Mouse (Mus musculus) limb, embryonic 14.5 days (tissue): ENCODE results near the gene Otoa. TPM values are rescaled to one million over a fixed set of nuclear protein-coding genes. Genes with fewer than 3 reads are reported as not detected.

Experiments used
- ATAC-seq: fragments of 200-750 bp; cut with Nextera tagmentation; 2 replicates; pipeline ENCODE4 v1.8.0; 2017; ENCODE audit warnings: low read depth, moderate number of reproducible peaks, moderate TSS enrichment; ENCODE audit not compliant: low FRiP score
- DNase-seq: peaks from one replicate; pipeline ENCODE4 v3.0.0-alpha.2; 2015; ENCODE audit warnings: low spot score
- H3K27ac ChIP-seq: fragments of 300-500 bp; sonication (generic); replicated peaks from 2 replicates; pipeline ENCODE4 v1.5.1; 2014; ENCODE audit warnings: low read depth, mild to moderate bottlenecking, low read length, moderate library complexity, mixed read lengths
- H3K27me3 ChIP-seq: fragments of 300-500 bp; sonication (generic); 2 replicates; pipeline ENCODE4 v1.6.1; 2014; ENCODE audit warnings: low read length, mixed read lengths; ENCODE audit not compliant: control insufficient read depth, insufficient read depth
- H3K36me3 ChIP-seq: fragments of 300-500 bp; sonication (generic); 2 replicates; pipeline ENCODE4 v1.6.1; 2014; ENCODE audit warnings: mild to moderate bottlenecking, low read length, moderate library complexity, mixed read lengths; ENCODE audit not compliant: control insufficient read depth, insufficient read depth
- H3K4me1 ChIP-seq: fragments of 300-500 bp; sonication (generic); 2 replicates; pipeline ENCODE4 v1.6.1; 2014; ENCODE audit warnings: antibody characterized with exemption, low read length, mixed read lengths; ENCODE audit not compliant: control insufficient read depth, insufficient read depth
- H3K4me2 ChIP-seq: fragments of 300-500 bp; sonication (generic); replicated peaks from 2 replicates; pipeline ENCODE4 v1.6.1; 2014; ENCODE audit warnings: low read depth, mild to moderate bottlenecking, low read length, moderate library complexity; ENCODE audit not compliant: severe bottlenecking
- H3K4me3 ChIP-seq: fragments of 300-500 bp; sonication (generic); replicated peaks from 2 replicates; pipeline ENCODE4 v1.5.1; 2014; ENCODE audit warnings: low read length
- H3K9ac ChIP-seq: fragments of 300-500 bp; sonication (generic); 2 replicates; pipeline ENCODE4 v1.6.1; 2014; ENCODE audit warnings: mild to moderate bottlenecking, low read depth, low read length, moderate library complexity; ENCODE audit not compliant: severe bottlenecking
- H3K9me3 ChIP-seq: fragments of 300-500 bp; sonication (generic); 2 replicates; pipeline ENCODE4 v1.6.1; 2016; ENCODE audit warnings: low read length; ENCODE audit not compliant: control insufficient read depth
- POLR2A ChIP-seq: fragments of 200-500 bp; IDR thresholded peaks from 2 replicates; pipeline ENCODE4 v1.8.0; 2012; ENCODE audit warnings: inconsistent platforms, mild to moderate bottlenecking, moderate library complexity, borderline replicate concordance; ENCODE audit not compliant: insufficient read depth, insufficient read length; ENCODE audit errors: extremely low read depth
- WGBS: fragments of 180-500 bp; shearing (Covaris S2); extraction: QIAGEN DNeasy Blood & Tissue Kit; methylation state at CpG from one replicate; pipeline ENCODE4 v1.1.7; 2014; 5-methylcytosine and 5-hydroxymethylcytosine counted together
- polyA plus RNA-seq, 2 experiments: library from polyadenylated mRNA; depleted of rRNA in 1 of 2; stranded (reverse) in 1 of 2; unstranded in 1 of 2; fragments of >200 nt; fragmentation: Nextera tagmentation in 1 of 2; extraction: Ambion mirVana in 1 of 2; gene quantifications; 2 replicates each; pipeline versions ENCODE4 v1.2.1 to v1.2.3; 2012 to 2014

Otoa gene
- polyA plus RNA-seq, 2 experiments: 0.15 to 0.48 TPM

DNA sequence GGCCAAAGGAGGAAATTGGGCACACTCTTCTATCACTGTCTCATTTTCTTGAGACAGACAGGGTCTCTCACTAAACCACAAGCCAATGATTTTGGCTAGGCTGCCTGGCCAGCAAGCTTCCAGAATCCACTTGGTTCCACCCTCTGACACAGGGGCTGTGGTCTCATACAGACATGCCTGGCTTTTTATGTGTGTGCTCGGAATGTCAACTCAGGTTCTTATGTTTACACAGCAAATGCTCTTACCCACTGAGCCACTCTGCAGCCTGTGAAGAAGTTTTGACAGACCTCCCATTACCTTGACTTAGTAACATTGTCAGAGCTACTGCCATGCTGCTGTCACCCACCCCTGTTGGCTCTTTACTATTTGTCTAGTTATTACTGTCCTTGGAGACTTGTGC, 39.5 kb upstream of the Otoa start:
- no peak for ATAC-seq
- WGBS: 64% methylated on average over 1 of the region's 1 CpGs
- Histone ChIP-seq H3K27ac (no peak overlapping the region), H3K9me3 (no peaks in the 10 kb centered on the region), H3K4me2 (no peak overlapping the region; the same call in 1 of the 2 replicates), H3K27me3 (no peaks in the 10 kb centered on the region), H3K4me3 (no peak overlapping the region), H3K4me1 (peaks cover 49% of the 10 kb centered on the region), H3K36me3 (no peaks in the 10 kb centered on the region; the same call in 1 of the 2 replicates), H3K9ac (no peak overlapping the region)
- no peak for DNase-seq
- no peak for TF ChIP-seq POLR2A

DNA sequence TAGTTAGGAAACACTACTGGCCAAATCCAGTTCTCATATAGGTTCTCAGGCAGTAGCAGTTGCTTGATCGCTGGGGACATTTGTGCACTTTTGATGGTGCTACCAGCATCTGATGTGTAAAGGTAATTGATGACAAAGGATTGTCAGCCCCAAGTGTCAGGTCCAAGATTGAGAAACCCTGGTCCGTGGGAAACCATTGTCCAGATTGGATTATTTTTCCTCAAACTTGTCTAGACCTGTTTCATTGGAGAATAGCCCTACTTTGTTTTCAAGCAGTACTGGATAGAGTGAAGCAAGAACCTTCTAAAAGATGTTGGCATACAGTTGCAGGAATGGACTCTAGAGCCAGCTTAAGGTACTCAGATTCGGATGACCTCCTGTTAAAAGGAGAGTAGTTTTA, 38.4 kb upstream of the Otoa start:
- H3K4me1 ChIP-seq: peaks cover 41% of the 10 kb centered on the region
- H3K27ac ChIP-seq: no peak overlapping the region
- no peaks in the 10 kb centered on the region for H3K9me3 ChIP-seq
- no peaks in the 10 kb centered on the region for H3K27me3 ChIP-seq
- H3K36me3 ChIP-seq: no peaks in the 10 kb centered on the region; the same call in 1 of the 2 replicates
- TF ChIP-seq POLR2A: no peak
- 90% methylated on average over 3 of the region's 3 CpGs for WGBS
- no peak overlapping the region for H3K4me2 ChIP-seq
- no peak overlapping the region for H3K4me3 ChIP-seq
- no peak overlapping the region for H3K9ac ChIP-seq
- no peak for DNase-seq
- no peak for ATAC-seq

DNA sequence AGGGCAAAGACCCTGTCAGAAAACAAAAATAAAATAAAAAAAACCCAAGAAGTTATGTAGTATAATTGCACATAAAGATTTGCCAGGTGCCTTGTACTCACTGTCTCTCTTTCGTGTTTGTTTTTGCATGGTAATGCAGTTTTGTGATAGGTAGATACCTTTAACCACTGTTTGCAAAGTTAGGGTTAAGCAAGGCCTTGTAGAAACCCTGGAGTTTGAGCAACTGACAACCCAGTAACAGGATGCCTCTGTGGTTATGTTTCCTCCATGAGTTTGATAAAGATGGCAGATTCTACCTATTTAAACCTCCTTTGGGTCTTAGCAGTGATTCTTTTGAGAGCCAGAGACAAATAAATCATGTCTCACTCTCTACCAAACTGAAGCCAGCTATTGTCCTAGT, 37.9 kb upstream of the Otoa start:
- WGBS: 97% methylated on average over 1 of the region's 1 CpGs
- Histone ChIP-seq H3K4me3 (no peak overlapping the region), H3K27ac (no peak overlapping the region), H3K27me3 (no peaks in the 10 kb centered on the region), H3K9me3 (no peaks in the 10 kb centered on the region), H3K9ac (no peak overlapping the region), H3K4me1 (peaks cover 38% of the 10 kb centered on the region), H3K36me3 (peaks cover 3% of the 10 kb centered on the region), H3K4me2 (no peak overlapping the region)
- no peak for TF ChIP-seq POLR2A
- ATAC-seq (no peak), DNase-seq (no peak)

DNA sequence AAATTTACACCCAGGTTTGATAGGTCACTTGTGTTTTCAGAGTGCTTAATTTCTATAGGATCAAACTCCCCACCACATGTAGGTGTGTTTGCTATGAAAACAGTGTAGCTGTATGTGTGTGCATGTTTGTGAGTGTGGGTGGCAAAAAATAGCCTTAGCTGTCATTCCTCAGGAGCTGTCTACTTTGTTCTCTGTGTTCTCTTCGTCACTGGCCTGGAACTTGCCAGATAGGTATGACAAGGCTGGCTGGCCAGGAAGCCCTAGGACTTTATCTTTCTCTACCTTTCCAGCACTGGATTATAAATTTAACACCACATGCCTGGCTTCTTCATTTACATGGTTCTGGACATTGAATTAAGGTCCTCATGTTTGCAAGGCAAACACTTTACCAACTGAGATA, 37.2 kb upstream of the Otoa start:
- H3K4me2 ChIP-seq: no peak overlapping the region
- 67% methylated on average over 1 of the region's 1 CpGs for WGBS

DNA sequence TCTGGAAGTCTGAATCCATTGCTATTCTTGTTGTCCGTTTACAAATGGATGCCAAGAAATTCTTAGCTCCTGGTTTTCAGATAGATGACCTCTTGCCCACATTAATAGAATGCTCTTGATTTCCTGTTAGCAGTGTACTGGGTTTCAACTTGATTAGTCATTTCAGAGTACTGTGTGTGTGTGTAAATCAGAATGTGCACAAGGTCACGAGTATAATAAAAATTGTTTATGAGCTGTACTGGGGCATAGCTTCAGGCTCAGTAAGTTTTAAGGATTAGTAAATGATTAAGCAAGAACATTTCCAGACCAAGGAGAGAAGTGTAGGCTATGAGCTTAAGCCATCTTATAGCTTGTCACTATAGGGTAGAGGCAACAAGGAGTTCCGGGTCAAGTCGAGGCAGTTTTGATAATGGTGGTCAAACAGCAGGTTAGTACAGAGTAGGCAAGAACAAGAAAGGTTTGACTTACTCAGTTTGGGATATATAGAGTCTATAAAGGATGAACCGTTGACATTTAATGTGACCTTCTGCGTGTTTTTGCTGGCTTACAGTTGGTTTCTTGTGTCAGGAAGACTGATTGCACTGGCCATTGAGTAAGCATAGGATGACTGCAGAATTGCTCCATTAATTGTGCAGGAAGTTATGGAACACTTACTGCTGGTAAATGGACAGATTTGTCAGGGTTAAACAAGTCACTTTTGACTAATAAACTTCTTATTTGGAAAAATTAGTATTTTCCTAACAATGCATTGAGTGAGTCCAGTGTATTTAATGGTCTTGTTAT, 35.6 kb upstream of the Otoa start:
- H3K9ac ChIP-seq: no peak overlapping the region
- WGBS: 70% methylated on average over 6 of the region's 6 CpGs
- ATAC-seq (no peak), DNase-seq (no peak)
- no peak overlapping the region for H3K4me2 ChIP-seq
- no peaks in the 10 kb centered on the region for H3K9me3 ChIP-seq
- peaks cover 16% of the 10 kb centered on the region for H3K4me1 ChIP-seq
- H3K36me3 ChIP-seq: peaks cover 16% of the 10 kb centered on the region
- no peak overlapping the region for H3K27ac ChIP-seq
- H3K4me3 ChIP-seq: no peak overlapping the region
- no peaks in the 10 kb centered on the region for H3K27me3 ChIP-seq
- no peak for TF ChIP-seq POLR2A

More for the DNA sequence above, 37.2 kb upstream of the Otoa start:
- Histone ChIP-seq H3K27ac (no peak overlapping the region), H3K36me3 (peaks cover 8% of the 10 kb centered on the region), H3K9me3 (no peaks in the 10 kb centered on the region), H3K27me3 (no peaks in the 10 kb centered on the region), H3K9ac (no peak overlapping the region), H3K4me1 (peaks cover 32% of the 10 kb centered on the region), H3K4me3 (no peak overlapping the region)
- DNase-seq (no peak), ATAC-seq (no peak)
- no peak for TF ChIP-seq POLR2A

DNA sequence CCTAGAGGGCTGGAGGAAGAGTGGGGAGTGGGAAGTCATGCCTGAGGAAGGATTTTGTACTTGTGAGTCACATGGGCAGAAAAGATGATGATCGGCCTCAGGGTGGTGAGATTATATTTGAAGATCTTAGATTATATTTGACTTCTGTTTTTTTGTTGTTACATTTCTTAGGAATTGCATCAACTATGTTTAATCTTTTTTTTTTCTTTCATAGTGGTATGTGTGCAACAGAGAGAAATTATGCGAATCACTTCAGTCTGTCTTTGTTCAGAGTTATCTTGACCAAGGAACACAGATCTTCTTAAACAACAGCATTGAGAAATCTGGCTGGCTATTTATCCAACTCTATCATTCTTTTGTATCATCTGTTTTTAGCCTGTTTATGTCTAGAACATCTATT, 33.8 kb upstream of the Otoa start:
- no peak overlapping the region for H3K4me2 ChIP-seq
- no peak overlapping the region for H3K4me3 ChIP-seq
- H3K4me1 ChIP-seq: 0 out of 2 replicates have a peak, but pooled peaks cover 2% of the 10 kb centered on the region
- H3K9me3 ChIP-seq: no peaks in the 10 kb centered on the region
- DNase-seq (no peak), ATAC-seq (no peak)
- H3K27ac ChIP-seq: no peak overlapping the region
- WGBS: 100% methylated on average over 2 of the region's 2 CpGs
- TF ChIP-seq POLR2A: no peak
- H3K36me3 ChIP-seq: peaks cover 30% of the 10 kb centered on the region
- no peak overlapping the region for H3K9ac ChIP-seq
- H3K27me3 ChIP-seq: no peaks in the 10 kb centered on the region
